Mouse (Mus musculus) E14TG2a.4 (cell line): Measurements from ENCODE around the gene Tcp11.

Experiments used
- H3K27me3 ChIP-seq: 2 replicates; pipeline ENCODE4 v1.6.1; 2014; ENCODE audit warnings: low read length, control low read depth; ENCODE audit not compliant: insufficient read depth
- H3K36me3 ChIP-seq: 2 replicates; pipeline ENCODE4 v1.6.1; 2014; ENCODE audit warnings: low read length, control low read depth; ENCODE audit not compliant: insufficient read depth
- H3K4me1 ChIP-seq: replicated peaks from 2 replicates; pipeline ENCODE4 v1.6.1; 2014; ENCODE audit warnings: low read depth, low read length, control low read depth
- H3K4me3 ChIP-seq: replicated peaks from 2 replicates; pipeline ENCODE4 v1.5.1; 2014; ENCODE audit warnings: mild to moderate bottlenecking, low read length
- H3K9me3 ChIP-seq: 2 replicates; pipeline ENCODE4 v1.6.1; 2014; ENCODE audit warnings: low read length, control low read depth
- CTCF ChIP-seq: conservative IDR thresholded peaks from 2 replicates; pipeline ENCODE4 v1.5.1; 2014; ENCODE audit warnings: low read length
- NANOG ChIP-seq: IDR thresholded peaks from 2 replicates; pipeline ENCODE4 v1.6.1; 2014; ENCODE audit warnings: borderline replicate concordance, low read length, mixed read lengths
- POU5F1 ChIP-seq: IDR thresholded peaks from 2 replicates; pipeline ENCODE4 v1.6.1; 2014; ENCODE audit warnings: low read length, borderline replicate concordance

Tcp11 gene

GRCm38 (mm10) chr17:28107275-28107674 is 26.8 kb upstream of the Tcp11 start:
- Histone ChIP-seq H3K4me1 (peaks cover 43% of the 10 kb centered on the region), H3K9me3 (no peaks in the 10 kb centered on the region), H3K27me3 (peaks cover 18% of the 10 kb centered on the region), H3K4me3 (peak overlapping the region; percentile 23; the same call in 1 of the 2 replicates), H3K36me3 (no peaks in the 10 kb centered on the region)
- TF ChIP-seq POU5F1 (no peak), NANOG (no peak), CTCF (no peak)

GRCm38 (mm10) chr17:28106352-28106751 is 25.9 kb upstream of the Tcp11 start:
- H3K36me3 ChIP-seq, result no peaks in the 10 kb centered on the region
- peaks cover 18% of the 10 kb centered on the region for H3K27me3 ChIP-seq
- no peak overlapping the region for H3K4me3 ChIP-seq
- no peaks in the 10 kb centered on the region for H3K9me3 ChIP-seq
- TF ChIP-seq POU5F1 (no peak), NANOG (no peak), CTCF (peak; percentile 99)
- H3K4me1 ChIP-seq, result peaks cover 43% of the 10 kb centered on the region

- TF ChIP-seq NANOG (no peak), CTCF (no peak), POU5F1 (no peak)
- H3K36me3 ChIP-seq, result no peaks in the 10 kb centered on the region
- H3K4me3 ChIP-seq, result peak overlapping the region; percentile 52
- no peaks in the 10 kb centered on the region for H3K9me3 ChIP-seq
- peaks cover 13% of the 10 kb centered on the region for H3K27me3 ChIP-seq
- H3K4me1 ChIP-seq, result peaks cover 54% of the 10 kb centered on the region
Measured at GRCm38 (mm10) chr17:28104416-28104815, 24.0 kb upstream of the Tcp11 start.

- Histone ChIP-seq H3K36me3 (no peaks in the 10 kb centered on the region), H3K4me1 (peaks cover 71% of the 10 kb centered on the region), H3K4me3 (no peak overlapping the region), H3K9me3 (no peaks in the 10 kb centered on the region), H3K27me3 (peaks cover 13% of the 10 kb centered on the region)
- no peak for TF ChIP-seq CTCF
- no peak for TF ChIP-seq NANOG
- no peak for TF ChIP-seq POU5F1
Measured at GRCm38 (mm10) chr17:28101902-28102319, 21.5 kb upstream of the Tcp11 start.

GRCm38 (mm10) chr17:28101284-28101887 is 20.9 kb upstream of the Tcp11 start:
- Histone ChIP-seq H3K27me3 (peaks cover 13% of the 10 kb centered on the region), H3K4me1 (peaks cover 71% of the 10 kb centered on the region), H3K36me3 (no peaks in the 10 kb centered on the region), H3K4me3 (no peak overlapping the region), H3K9me3 (no peaks in the 10 kb centered on the region)
- no peak for TF ChIP-seq NANOG
- TF ChIP-seq POU5F1, result no peak
- no peak for TF ChIP-seq CTCF

GRCm38 (mm10) chr17:28100669-28101068 is 20.2 kb upstream of the Tcp11 start:
- no peak overlapping the region for H3K4me3 ChIP-seq
- no peaks in the 10 kb centered on the region for H3K9me3 ChIP-seq
- no peaks in the 10 kb centered on the region for H3K36me3 ChIP-seq
- TF ChIP-seq POU5F1, result no peak
- TF ChIP-seq CTCF, result peak; percentile 77
- H3K27me3 ChIP-seq, result peaks cover 11% of the 10 kb centered on the region
- H3K4me1 ChIP-seq, result peaks cover 67% of the 10 kb centered on the region

- TF ChIP-seq POU5F1 (no peak), CTCF (no peak), NANOG (no peak)
- H3K4me3 ChIP-seq, result no peak overlapping the region
Measured at GRCm38 (mm10) chr17:28099086-28099485, 18.6 kb upstream of the Tcp11 start.

GRCm38 (mm10) chr17:28097308-28097707 is 16.9 kb upstream of the Tcp11 start:
- H3K4me3 ChIP-seq, result no peak overlapping the region
- no peak for TF ChIP-seq NANOG
- no peak for TF ChIP-seq CTCF
- peaks cover 5% of the 10 kb centered on the region for H3K9me3 ChIP-seq
- H3K36me3 ChIP-seq, result no peaks in the 10 kb centered on the region
- peaks cover 44% of the 10 kb centered on the region for H3K4me1 ChIP-seq
- H3K27me3 ChIP-seq, result no peaks in the 10 kb centered on the region

More at GRCm38 (mm10) chr17:28099086-28099485, 18.6 kb upstream of the Tcp11 start:
- no peaks in the 10 kb centered on the region for H3K27me3 ChIP-seq
- peaks cover 53% of the 10 kb centered on the region for H3K4me1 ChIP-seq
- H3K9me3 ChIP-seq, result peaks cover under 1% of the 10 kb centered on the region; the same call in 1 of the 2 replicates
- H3K36me3 ChIP-seq, result no peaks in the 10 kb centered on the region

GRCm38 (mm10) chr17:28096418-28096817 is 16.0 kb upstream of the Tcp11 start:
- TF ChIP-seq POU5F1 (no peak), CTCF (no peak), NANOG (no peak)
- Histone ChIP-seq H3K4me1 (peaks cover 44% of the 10 kb centered on the region), H3K4me3 (peak overlapping the region; percentile 63), H3K27me3 (no peaks in the 10 kb centered on the region), H3K36me3 (no peaks in the 10 kb centered on the region), H3K9me3 (peaks cover 5% of the 10 kb centered on the region)
